Mouse (Mus musculus) CD4-positive helper T cell, adult 2 months (primary cell): Measurements from ENCODE around the gene Thbs2.

Source experiments
- DNase-seq: peaks from one replicate; pipeline ENCODE4 v3.0.0-alpha.2; 2012; ENCODE audit warnings: low read depth, missing footprints, low spot score

The Thbs2 gene

GRCm38 (mm10) chr17:14697096-14697495 lies 3.1 kb upstream of the Thbs2 start:
- DNase-seq, result no peak

GRCm38 (mm10) chr17:14696281-14696795 lies 2.3 kb upstream of the Thbs2 start:
- no peak for DNase-seq

GRCm38 (mm10) chr17:14693048-14693993 lies 714 bp downstream of the Thbs2 start:
- no peak for DNase-seq

GRCm38 (mm10) chr17:14691901-14692300 lies 2.1 kb downstream of the Thbs2 start:
- DNase-seq, result no peak

GRCm38 (mm10) chr17:14691197-14691596 lies 2.8 kb downstream of the Thbs2 start:
- no peak for DNase-seq

- DNase-seq, result no peak
Measured at GRCm38 (mm10) chr17:14682836-14683235, 11.2 kb downstream of the Thbs2 start.

GRCm38 (mm10) chr17:14681047-14681446 lies 13.0 kb downstream of the Thbs2 start:
- no peak for DNase-seq

- DNase-seq, result no peak
Measured at GRCm38 (mm10) chr17:14677198-14677597, 16.8 kb downstream of the Thbs2 start.

- no peak for DNase-seq
Measured at GRCm38 (mm10) chr17:14675517-14675916, 18.5 kb downstream of the Thbs2 start.

- DNase-seq, result no peak
Measured at GRCm38 (mm10) chr17:14672402-14672801, 21.6 kb downstream of the Thbs2 start.

- DNase-seq, result no peak
Measured at GRCm38 (mm10) chr17:14667225-14667624, 26.8 kb downstream of the Thbs2 start.

GRCm38 (mm10) chr17:14666451-14666850 lies 27.6 kb downstream of the Thbs2 start:
- no peak for DNase-seq

GRCm38 (mm10) chr17:14663366-14663765 lies 30.7 kb downstream of the Thbs2 start:
- DNase-seq, result no peak

- DNase-seq, result no peak
Measured at GRCm38 (mm10) chr17:14662409-14662808, 31.6 kb downstream of the Thbs2 start.

GRCm38 (mm10) chr17:14659746-14660145 lies 34.3 kb downstream of the Thbs2 start:
- no peak for DNase-seq

GRCm38 (mm10) chr17:14658123-14658522 lies 35.9 kb downstream of the Thbs2 start:
- no peak for DNase-seq

GRCm38 (mm10) chr17:14657123-14657522 lies 36.9 kb downstream of the Thbs2 start:
- no peak for DNase-seq

- no peak for DNase-seq
Measured at GRCm38 (mm10) chr17:14654981-14655380, 39.1 kb downstream of the Thbs2 start.

- DNase-seq, result no peak
Measured at GRCm38 (mm10) chr17:14652013-14652412, 42.0 kb downstream of the Thbs2 start.

- DNase-seq, result no peak
Measured at GRCm38 (mm10) chr17:14647996-14648640, 45.9 kb downstream of the Thbs2 start.

GRCm38 (mm10) chr17:14643996-14644395 lies 50.0 kb downstream of the Thbs2 start:
- DNase-seq, result no peak

- no peak for DNase-seq
Measured at GRCm38 (mm10) chr17:14640351-14641115, 53.5 kb downstream of the Thbs2 start.
